Mouse (Mus musculus): ENCODE measurements at regions not wholly inside any gene's neighbourhood (a gene's known extent, or its start where the extent isn't known, plus 50 kb on each side); places are given as distances from the start of the nearest gene placed in this dataset.

- TF ChIP-seq POLR2A (IDR thresholded peaks at IDR 0.05; ENCODE audit: low read depth, low read length), result no peak
- no peak for TF ChIP-seq CTCF (conservative IDR thresholded peaks at IDR 0.05 in 1 of 2, IDR thresholded peaks at IDR 0.05 in 1 of 2; ENCODE audit: low read depth in 2 of 2, low read length in 2 of 2)
Measured at GRCm38 (mm10) chr13:70902727-70903126, 61.1 kb upstream of the Adamts16 start.

Measured in CH12.LX (cell line).